Mouse (Mus musculus) ES-Bruce4 (cell line): Measurements from ENCODE around the gene Cntrl. TPM values are rescaled to one million over a fixed set of nuclear protein-coding genes. Genes with fewer than 3 reads are reported as not detected.

ENCODE experiments used
- H3K27ac ChIP-seq: 2 replicates; pipeline ENCODE4 v1.5.1; 2012; ENCODE audit warnings: low read length, inconsistent platforms; ENCODE audit not compliant: insufficient read depth
- H3K27me3 ChIP-seq: 2 replicates; pipeline ENCODE4 v1.6.1; 2012; ENCODE audit warnings: mild to moderate bottlenecking, low read length, inconsistent platforms; ENCODE audit not compliant: control insufficient read depth, poor library complexity, insufficient read depth, severe bottlenecking
- H3K36me3 ChIP-seq: 2 replicates; pipeline ENCODE4 v1.6.1; 2012; ENCODE audit warnings: inconsistent platforms, mild to moderate bottlenecking, low read length, moderate library complexity; ENCODE audit not compliant: control insufficient read depth, poor library complexity, insufficient read depth, severe bottlenecking
- H3K4me1 ChIP-seq: one replicate; pipeline ENCODE4 v1.8.1; 2011; ENCODE audit warnings: low read length; ENCODE audit not compliant: control insufficient read depth, insufficient read depth
- H3K4me3 ChIP-seq: 2 replicates; pipeline ENCODE4 v1.5.1; 2011; ENCODE audit warnings: low read depth, mild to moderate bottlenecking, low read length
- H3K9ac ChIP-seq: 2 replicates; pipeline ENCODE4 v1.6.1; 2012; ENCODE audit warnings: low read depth, mild to moderate bottlenecking, inconsistent platforms; ENCODE audit not compliant: poor library complexity, severe bottlenecking
- H3K9me3 ChIP-seq: replicated peaks from 2 replicates; pipeline ENCODE4 v1.6.1; 2012; ENCODE audit warnings: mild to moderate bottlenecking, low read length, inconsistent platforms; ENCODE audit not compliant: control insufficient read depth, poor library complexity, insufficient read depth, severe bottlenecking
- CTCF ChIP-seq: IDR thresholded peaks from one replicate; pipeline ENCODE4 v1.8.1; 2011; ENCODE audit warnings: low read depth, low read length
- EP300 ChIP-seq: IDR thresholded peaks from 2 replicates; pipeline ENCODE4 v1.6.1; 2011; ENCODE audit warnings: low read depth, low read length; ENCODE audit not compliant: insufficient read depth
- POLR2A ChIP-seq: IDR thresholded peaks from one replicate; pipeline ENCODE4 v1.8.1; 2011; ENCODE audit warnings: low read length; ENCODE audit not compliant: insufficient read depth
- polyA plus RNA-seq: library from polyadenylated mRNA; stranded (reverse); fragments of >200 nt; gene quantifications from 2 replicates; pipeline ENCODE4 v1.2.4, GENCODE M21; 2011; ENCODE audit warnings: low read depth; ENCODE audit not compliant: missing spikeins, insufficient read depth, insufficient read length

Cntrl gene
- polyA plus RNA-seq, 1 experiment, result 48.2 TPM

DNA sequence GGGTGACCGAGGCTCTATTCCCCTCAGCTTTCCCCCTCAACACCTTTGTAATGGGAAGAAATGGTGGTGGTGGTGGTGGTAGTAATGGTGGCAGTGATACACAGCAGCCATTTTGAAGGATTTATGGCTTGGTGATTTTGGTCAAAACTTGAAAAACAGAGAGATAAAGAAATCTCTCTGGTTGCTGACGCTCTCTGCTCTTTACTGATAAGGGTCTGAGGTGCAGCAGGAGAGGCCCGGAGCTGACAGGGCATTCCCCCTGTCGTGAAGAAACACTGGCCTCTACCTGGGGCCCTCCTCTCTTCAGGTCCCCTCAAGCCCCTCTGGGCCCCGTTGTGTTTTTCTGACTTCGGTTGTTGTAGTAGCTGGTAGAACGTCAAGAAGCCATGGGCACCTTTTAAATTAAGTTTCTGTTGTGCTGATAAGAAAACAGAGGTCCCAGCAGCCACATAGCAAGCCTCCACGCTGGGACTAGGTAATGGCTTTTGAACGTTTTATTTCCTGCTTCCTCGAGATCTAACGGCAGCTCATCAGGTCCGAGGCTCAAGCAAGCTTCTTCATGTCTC is 104.1 kb downstream of the Cntrl start:
- H3K27ac ChIP-seq, result no peak overlapping the region

DNA sequence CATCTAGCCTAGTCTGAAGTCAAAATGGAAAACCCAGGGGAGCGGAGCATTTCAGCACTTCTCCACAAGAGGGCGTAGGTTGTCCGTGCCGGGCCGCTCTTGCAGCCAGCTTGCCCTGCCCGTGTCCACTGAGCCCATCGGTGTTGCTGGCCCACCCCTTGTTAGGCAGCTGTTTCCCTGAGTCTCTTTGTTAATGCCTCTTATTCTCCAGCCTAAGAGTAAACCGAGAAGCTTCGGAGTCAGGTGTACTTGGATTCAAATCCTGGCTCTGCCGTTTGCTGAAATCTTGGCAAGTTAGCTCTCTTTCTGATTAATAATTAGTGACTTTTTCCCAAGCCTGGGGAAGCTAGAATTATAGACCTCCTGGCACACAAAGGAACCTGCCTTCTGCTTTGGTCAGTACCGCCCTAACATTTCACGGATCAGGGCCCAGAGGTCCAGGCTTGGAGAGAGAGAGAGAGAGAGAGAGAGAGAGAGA is 105.6 kb downstream of the Cntrl start:
- Histone ChIP-seq H3K36me3 (no peaks in the 10 kb centered on the region), H3K9me3 (no peaks in the 10 kb centered on the region), H3K4me1 (no peaks in the 10 kb centered on the region), H3K4me3 (no peak overlapping the region), H3K27ac (no peak overlapping the region), H3K27me3 (no peaks in the 10 kb centered on the region; the same call in 1 of the 2 replicates), H3K9ac (0 out of 2 replicates have a peak overlapping the region, but pooled peaks have one; percentile 6)
- TF ChIP-seq CTCF (peak; percentile 94), POLR2A (no peak), EP300 (no peak)

More for the DNA sequence above, 104.1 kb downstream of the Cntrl start:
- Histone ChIP-seq H3K27me3 (no peaks in the 10 kb centered on the region; the same call in 1 of the 2 replicates), H3K9ac (no peak overlapping the region), H3K4me3 (no peak overlapping the region), H3K9me3 (no peaks in the 10 kb centered on the region), H3K4me1 (no peaks in the 10 kb centered on the region), H3K36me3 (no peaks in the 10 kb centered on the region)
- TF ChIP-seq CTCF (no peak), POLR2A (no peak), EP300 (no peak)

DNA sequence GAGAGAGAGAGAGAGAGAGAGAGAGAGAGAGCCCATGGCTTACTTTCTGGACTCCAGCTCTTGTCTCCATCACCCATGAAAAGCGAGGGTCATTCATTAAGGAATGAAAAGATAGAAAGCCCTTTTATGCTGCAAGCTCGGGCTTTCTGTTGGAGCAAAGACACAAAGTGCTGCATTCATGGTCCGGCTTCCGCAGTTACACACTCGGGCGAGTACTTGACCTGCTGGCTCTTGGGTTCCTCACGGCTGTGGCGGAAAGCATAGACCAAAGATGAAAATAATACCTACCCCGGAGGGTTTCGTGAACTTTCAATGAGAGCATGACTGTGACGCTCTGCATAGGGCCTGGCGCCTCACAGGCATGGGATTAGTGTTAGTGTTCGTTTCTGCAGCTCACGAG is 106.1 kb downstream of the Cntrl start:
- 0 out of 2 replicates have a peak overlapping the region, but pooled peaks have one; percentile 6 for H3K9ac ChIP-seq
- no peaks in the 10 kb centered on the region for H3K36me3 ChIP-seq
- no peaks in the 10 kb centered on the region for H3K9me3 ChIP-seq
- TF ChIP-seq CTCF (no peak), EP300 (no peak), POLR2A (no peak)
- no peaks in the 10 kb centered on the region for H3K4me1 ChIP-seq
- no peaks in the 10 kb centered on the region; the same call in 1 of the 2 replicates for H3K27me3 ChIP-seq
- no peak overlapping the region for H3K4me3 ChIP-seq
- no peak overlapping the region for H3K27ac ChIP-seq

DNA sequence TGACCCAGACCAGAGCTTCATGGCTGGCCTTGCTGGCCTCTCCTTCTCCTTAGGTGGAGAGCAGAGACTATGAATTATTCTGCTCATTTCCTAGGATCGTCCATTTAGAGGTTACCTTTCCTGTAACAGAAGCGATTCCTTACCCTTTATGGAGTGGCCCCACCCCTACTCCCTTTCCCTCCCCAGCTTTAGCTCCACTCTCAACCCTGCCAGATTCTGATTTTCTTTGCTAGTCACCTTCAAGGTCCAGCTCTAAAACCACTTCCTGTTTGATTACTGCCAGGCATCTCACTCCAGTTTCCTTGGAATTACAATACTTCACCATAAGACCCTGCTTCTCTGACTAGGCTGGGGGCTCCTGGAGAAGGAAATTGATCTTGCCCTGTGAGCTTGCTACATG is 107.4 kb downstream of the Cntrl start:
- Histone ChIP-seq H3K9me3 (no peaks in the 10 kb centered on the region), H3K27ac (no peak overlapping the region), H3K4me1 (no peaks in the 10 kb centered on the region), H3K36me3 (no peaks in the 10 kb centered on the region), H3K9ac (no peak overlapping the region), H3K27me3 (no peaks in the 10 kb centered on the region; the same call in 1 of the 2 replicates), H3K4me3 (no peak overlapping the region)
- no peak for TF ChIP-seq CTCF
- no peak for TF ChIP-seq POLR2A
- no peak for TF ChIP-seq EP300

DNA sequence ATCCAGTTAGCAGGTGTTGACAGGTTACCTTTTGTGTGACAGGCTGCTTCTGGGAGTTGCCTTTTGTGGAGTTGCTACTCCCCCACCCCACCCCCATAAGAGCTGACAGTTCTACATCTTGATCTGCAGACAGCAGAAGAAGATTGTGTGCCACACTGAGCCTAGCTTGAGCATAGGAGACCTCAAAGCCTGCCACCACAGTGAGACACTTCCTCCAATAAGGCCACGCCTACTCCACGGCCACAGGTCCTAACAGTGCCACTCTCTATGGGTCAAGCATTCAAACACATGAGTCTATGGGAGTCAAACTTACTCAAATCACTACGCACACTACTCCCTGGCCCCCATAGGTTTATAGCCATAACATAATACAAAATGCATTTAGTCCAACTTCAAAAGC is 109.4 kb downstream of the Cntrl start:
- H3K9ac ChIP-seq, result no peak overlapping the region
- H3K27ac ChIP-seq, result no peak overlapping the region
- H3K4me1 ChIP-seq, result no peaks in the 10 kb centered on the region
- H3K4me3 ChIP-seq, result no peak overlapping the region
- TF ChIP-seq POLR2A, result no peak
- TF ChIP-seq CTCF, result no peak
- TF ChIP-seq EP300, result no peak
- H3K9me3 ChIP-seq, result no peaks in the 10 kb centered on the region
- no peaks in the 10 kb centered on the region for H3K36me3 ChIP-seq
- H3K27me3 ChIP-seq, result no peaks in the 10 kb centered on the region; the same call in 1 of the 2 replicates

DNA sequence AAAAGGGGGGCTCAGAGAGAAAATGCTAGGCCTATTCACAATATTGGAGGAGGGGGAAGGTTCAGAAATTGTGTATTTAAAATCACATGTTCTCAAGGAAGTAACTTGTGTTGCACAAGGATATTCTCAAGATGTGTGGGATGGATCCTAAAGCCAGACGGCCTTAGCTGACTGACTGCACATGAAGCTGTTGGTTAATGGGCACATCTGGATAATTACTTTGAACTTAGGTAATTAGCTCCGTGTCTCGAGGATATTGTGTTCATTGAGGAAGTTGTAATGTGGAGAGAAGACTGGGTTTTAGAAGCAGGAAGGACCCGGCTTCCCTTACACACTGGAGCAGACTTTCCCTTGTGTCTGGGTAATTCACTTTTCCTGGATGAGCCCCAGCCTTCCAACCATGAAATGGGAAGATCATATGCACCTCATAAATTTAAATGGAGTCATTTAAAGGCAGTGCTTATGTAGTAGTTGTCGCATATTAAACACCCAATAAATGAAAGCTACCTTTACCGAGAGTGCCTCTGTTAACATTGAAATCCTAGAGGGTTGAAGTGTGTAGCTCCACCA is 113.6 kb downstream of the Cntrl start:
- H3K36me3 ChIP-seq, result no peaks in the 10 kb centered on the region
- no peak overlapping the region for H3K27ac ChIP-seq
- no peaks in the 10 kb centered on the region for H3K4me1 ChIP-seq
- H3K27me3 ChIP-seq, result no peaks in the 10 kb centered on the region
- no peak overlapping the region for H3K4me3 ChIP-seq
- TF ChIP-seq POLR2A, result no peak
- TF ChIP-seq EP300, result no peak
- no peak for TF ChIP-seq CTCF
- no peak overlapping the region for H3K9ac ChIP-seq
- H3K9me3 ChIP-seq, result no peaks in the 10 kb centered on the region
